Mouse (Mus musculus) liver, embryonic 14 days (tissue): Measurements from ENCODE around the gene Vmn1r65. TPM values are rescaled to one million over a fixed set of nuclear protein-coding genes. Genes with fewer than 3 reads are reported as not detected.

Experiments
- polyA plus RNA-seq: library from polyadenylated mRNA; depleted of rRNA; stranded (reverse); fragments of >200 nt; gene quantifications from 2 replicates; pipeline ENCODE4 v1.2.3, GENCODE M21; 2012; rRNA removed

Gene Vmn1r65
- not detected in 2 replicates for polyA plus RNA-seq

GRCm38 (mm10) chr7:6010910-6011309 lies at the start of gene Vmn1r65:
Vmn1r65 (minus strand) TSS chr7:6011010.

DNA sequence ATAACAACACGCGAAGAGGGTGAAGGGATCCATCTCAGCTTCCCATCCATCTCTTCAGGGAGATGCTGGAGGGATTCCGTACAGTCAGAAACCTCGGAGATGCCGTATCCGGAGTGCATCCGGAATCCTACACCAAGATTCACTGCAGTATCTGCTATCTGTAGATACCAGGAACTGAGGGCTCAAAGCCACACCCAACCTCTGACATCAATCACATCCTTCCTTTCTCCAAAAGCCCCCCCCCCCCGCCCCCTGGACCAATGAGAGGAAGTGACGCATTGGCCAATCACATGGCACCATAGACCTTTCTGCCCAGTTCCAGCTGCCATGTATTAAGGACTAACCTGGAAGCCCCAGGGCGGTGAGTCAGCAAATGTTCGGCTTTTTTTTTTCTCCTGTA lies 34.1 kb upstream of the Vmn1r65 start, which contains the start of gene Nlrp4c:
Nlrp4c (plus strand) TSS at position 301 of the 400 bp plus-strand sequence.

Other genes starting within 250 kb of the Vmn1r65 start
- gene Vmn1r63, start 205.6 kb downstream of the Vmn1r65 start, polyA plus RNA-seq, result not detected in 2 replicates
- not detected in 2 replicates for gene Vmn1r64, start 126.5 kb downstream of the Vmn1r65 start, polyA plus RNA-seq
- not detected in 2 replicates for gene Nlrp4c, start 34.2 kb upstream of the Vmn1r65 start, polyA plus RNA-seq
- 11.7 and 12.9 TPM in 2 replicates for gene Zfp787, start 145.0 kb upstream of the Vmn1r65 start, polyA plus RNA-seq
- gene Zfp444, start 161.2 kb upstream of the Vmn1r65 start, polyA plus RNA-seq, result 9.4 and 10.4 TPM in 2 replicates
- not detected in 2 replicates for gene Galp, start 186.1 kb upstream of the Vmn1r65 start, polyA plus RNA-seq
- not detected in 2 replicates for gene Zscan5b, start 211.3 kb upstream of the Vmn1r65 start, polyA plus RNA-seq
- not detected in 2 replicates for gene Epp13, start 241.7 kb upstream of the Vmn1r65 start, polyA plus RNA-seq